Mouse (Mus musculus): Measurements from ENCODE around the gene Gm20662. TPM values are rescaled to one million over a fixed set of nuclear protein-coding genes. Genes with fewer than 3 reads are reported as not detected.

Gm20662 gene
- polyA plus RNA-seq, 2 experiments: 0.76 to 6.8 TPM

DNA sequence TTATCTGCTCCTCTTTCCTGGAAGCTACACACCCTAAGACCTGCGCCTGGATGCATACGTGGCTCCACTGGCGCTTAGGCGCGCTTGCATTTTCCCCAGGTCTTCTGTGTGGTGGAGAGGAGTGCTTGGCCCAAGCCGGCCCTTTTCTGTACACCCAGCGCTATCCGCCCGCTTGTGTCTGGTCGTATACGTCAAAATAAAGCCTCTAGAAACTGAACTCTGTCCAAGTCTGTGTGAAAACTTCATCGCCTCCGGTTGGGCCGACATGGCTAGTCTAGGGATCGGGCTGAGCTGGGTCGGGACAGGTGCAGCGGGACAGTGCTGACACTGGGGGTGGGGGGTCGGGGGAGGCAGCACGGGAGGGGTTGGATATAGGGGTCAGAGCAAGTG is 52.4 kb downstream of the Gm20662 start:
- WGBS: 0% methylated on average over 18 of the region's 19 CpGs
- Histone ChIP-seq H3K9ac (ENCODE audit: low read depth, low read length, severe bottlenecking) (peak overlapping the region; percentile 87), H3K9me3 (ENCODE audit: control insufficient read depth, low read length) (no peaks in the 10 kb centered on the region), H3K36me3 (ENCODE audit: control insufficient read depth, insufficient read depth, low read length) (peaks cover 63% of the 10 kb centered on the region), H3K4me3 (replicated peaks; ENCODE audit: low read length) (peak overlapping the region; percentile 83), H3K4me2 (replicated peaks; ENCODE audit: low read depth, low read length, severe bottlenecking) (peak overlapping the region; percentile 75), H3K4me1 (ENCODE audit: control insufficient read depth, insufficient read depth, low read length) (peaks cover 10% of the 10 kb centered on the region; the same call in 1 of the 2 replicates), H3K27ac (replicated peaks; ENCODE audit: low read depth, low read length) (peak overlapping the region; percentile 53), H3K27me3 (ENCODE audit: control insufficient read depth, insufficient read depth, low read length) (no peaks in the 10 kb centered on the region)
- ATAC-seq (ENCODE audit: low FRiP score, low read depth) (peak; percentile 2), DNase-seq (ENCODE audit: low spot score) (no peak)
- TF ChIP-seq POLR2A (IDR thresholded peaks at IDR 0.05; ENCODE audit: borderline replicate concordance, extremely low read depth, insufficient read depth, insufficient read length): no peak

- H3K9me3 ChIP-seq (ENCODE audit: control insufficient read depth, low read length): no peaks in the 10 kb centered on the region
- H3K4me3 ChIP-seq (replicated peaks; ENCODE audit: low read length): peak within 1 kb of the TSS; percentile 83
- H3K4me1 ChIP-seq (ENCODE audit: control insufficient read depth, insufficient read depth, low read length): peaks cover 10% of the 10 kb centered on the region; the same call in 1 of the 2 replicates
- TF ChIP-seq POLR2A (IDR thresholded peaks at IDR 0.05; ENCODE audit: borderline replicate concordance, extremely low read depth, insufficient read depth, insufficient read length): 0 out of 2 replicates have a peak, but pooled peaks have one; percentile 32
- peak within 1 kb of the TSS; percentile 87 for H3K9ac ChIP-seq (ENCODE audit: low read depth, low read length, severe bottlenecking)
- under 1% methylated on average over 34 of the region's 39 CpGs for WGBS
- H3K27ac ChIP-seq (replicated peaks; ENCODE audit: low read depth, low read length): peak within 1 kb of the TSS; percentile 84
- DNase-seq (ENCODE audit: low spot score) (peak; percentile 97), ATAC-seq (ENCODE audit: low FRiP score, low read depth) (peak; percentile 95)
- peaks cover 62% of the 10 kb centered on the region for H3K36me3 ChIP-seq (ENCODE audit: control insufficient read depth, insufficient read depth, low read length)
- no peaks in the 10 kb centered on the region for H3K27me3 ChIP-seq (ENCODE audit: control insufficient read depth, insufficient read depth, low read length)
- H3K4me2 ChIP-seq (replicated peaks; ENCODE audit: low read depth, low read length, severe bottlenecking): peak within 1 kb of the TSS; percentile 75
Observed at GRCm38 (mm10) chr9:108049016-108049455, 52.9 kb downstream of the Gm20662 start, which contains the start of gene Gmppb. TSS of gene Gmppb (plus strand) at chr9:108049242.

DNA sequence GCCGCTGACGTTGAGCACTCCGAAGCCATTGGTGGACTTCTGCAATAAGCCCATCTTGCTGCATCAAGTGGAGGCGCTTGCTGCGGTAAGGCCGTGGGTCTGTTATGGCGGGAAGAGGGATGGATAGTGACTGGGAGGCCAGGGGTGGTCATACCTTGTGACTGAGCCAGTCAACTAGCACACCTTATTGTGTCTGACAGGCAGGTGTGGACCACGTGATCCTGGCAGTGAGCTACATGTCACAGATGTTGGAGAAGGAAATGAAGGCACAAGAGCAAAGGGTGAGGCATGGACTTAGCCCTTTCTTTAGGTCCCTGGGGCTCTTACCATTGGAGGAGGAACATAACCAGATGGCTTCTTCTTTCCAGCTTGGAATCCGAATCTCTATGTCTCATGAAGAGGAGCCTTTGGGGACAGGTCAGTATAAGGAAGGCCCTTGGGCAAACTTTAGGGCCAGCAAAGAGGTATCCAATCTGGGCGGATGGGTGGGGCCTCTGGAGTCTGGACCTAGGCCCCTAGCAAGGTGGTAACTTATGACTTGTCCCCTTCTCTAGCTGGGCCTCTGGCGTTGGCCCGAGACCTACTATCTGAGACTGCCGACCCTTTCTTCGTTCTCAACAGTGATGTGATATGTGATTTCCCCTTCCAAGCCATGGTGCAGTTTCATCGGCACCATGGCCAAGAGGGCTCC is 53.6 kb downstream of the Gm20662 start:
- peak overlapping the region; percentile 84 for H3K27ac ChIP-seq (replicated peaks; ENCODE audit: low read depth, low read length)
- ATAC-seq (ENCODE audit: low FRiP score, low read depth): no peak
- no peak for DNase-seq (ENCODE audit: low spot score)
- peak overlapping the region; percentile 87 for H3K9ac ChIP-seq (ENCODE audit: low read depth, low read length, severe bottlenecking)
- peaks cover 65% of the 10 kb centered on the region for H3K36me3 ChIP-seq (ENCODE audit: control insufficient read depth, insufficient read depth, low read length)
- no peaks in the 10 kb centered on the region for H3K27me3 ChIP-seq (ENCODE audit: control insufficient read depth, insufficient read depth, low read length)
- H3K9me3 ChIP-seq (ENCODE audit: control insufficient read depth, low read length): no peaks in the 10 kb centered on the region
- peaks cover 10% of the 10 kb centered on the region; the same call in 1 of the 2 replicates for H3K4me1 ChIP-seq (ENCODE audit: control insufficient read depth, insufficient read depth, low read length)
- peak overlapping the region; percentile 75 for H3K4me2 ChIP-seq (replicated peaks; ENCODE audit: low read depth, low read length, severe bottlenecking)
- H3K4me3 ChIP-seq (replicated peaks; ENCODE audit: low read length): peak overlapping the region; percentile 83
- no peak for TF ChIP-seq POLR2A (IDR thresholded peaks at IDR 0.05; ENCODE audit: borderline replicate concordance, extremely low read depth, insufficient read depth, insufficient read length)
- 39% methylated on average over 15 of the region's 15 CpGs for WGBS

GRCm38 (mm10) chr9:108051184-108051930 is 55.2 kb downstream of the Gm20662 start:
- TF ChIP-seq POLR2A (IDR thresholded peaks at IDR 0.05; ENCODE audit: borderline replicate concordance, extremely low read depth, insufficient read depth, insufficient read length): no peak
- Histone ChIP-seq H3K4me2 (replicated peaks; ENCODE audit: low read depth, low read length, severe bottlenecking) (no peak overlapping the region), H3K4me3 (replicated peaks; ENCODE audit: low read length) (no peak overlapping the region), H3K36me3 (ENCODE audit: control insufficient read depth, insufficient read depth, low read length) (peaks cover 61% of the 10 kb centered on the region), H3K4me1 (ENCODE audit: control insufficient read depth, insufficient read depth, low read length) (peaks cover 10% of the 10 kb centered on the region; the same call in 1 of the 2 replicates), H3K27me3 (ENCODE audit: control insufficient read depth, insufficient read depth, low read length) (no peaks in the 10 kb centered on the region), H3K9ac (ENCODE audit: low read depth, low read length, severe bottlenecking) (no peak overlapping the region), H3K9me3 (ENCODE audit: control insufficient read depth, low read length) (no peaks in the 10 kb centered on the region), H3K27ac (replicated peaks; ENCODE audit: low read depth, low read length) (no peak overlapping the region)
- WGBS: 94% methylated on average over 15 of the region's 15 CpGs
- DNase-seq (ENCODE audit: low spot score) (no peak), ATAC-seq (ENCODE audit: low FRiP score, low read depth) (no peak)

- DNase-seq (ENCODE audit: low spot score) (no peak), ATAC-seq (ENCODE audit: low FRiP score, low read depth) (no peak)
- Histone ChIP-seq H3K9me3 (ENCODE audit: control insufficient read depth, low read length) (no peaks in the 10 kb centered on the region), H3K27ac (replicated peaks; ENCODE audit: low read depth, low read length) (no peak overlapping the region), H3K27me3 (ENCODE audit: control insufficient read depth, insufficient read depth, low read length) (no peaks in the 10 kb centered on the region), H3K4me2 (replicated peaks; ENCODE audit: low read depth, low read length, severe bottlenecking) (no peak overlapping the region), H3K9ac (ENCODE audit: low read depth, low read length, severe bottlenecking) (no peak overlapping the region), H3K4me3 (replicated peaks; ENCODE audit: low read length) (no peak overlapping the region), H3K36me3 (ENCODE audit: control insufficient read depth, insufficient read depth, low read length) (peaks cover 59% of the 10 kb centered on the region), H3K4me1 (ENCODE audit: control insufficient read depth, insufficient read depth, low read length) (peaks cover 10% of the 10 kb centered on the region; the same call in 1 of the 2 replicates)
- WGBS: 83% methylated on average over 4 of the region's 4 CpGs
- TF ChIP-seq POLR2A (IDR thresholded peaks at IDR 0.05; ENCODE audit: borderline replicate concordance, extremely low read depth, insufficient read depth, insufficient read length): no peak
Observed at GRCm38 (mm10) chr9:108051931-108052220, 55.7 kb downstream of the Gm20662 start.

All from limb, embryonic 14.5 days (tissue).